Mouse (Mus musculus): ENCODE data around the gene Mocs2. TPM values are rescaled to one million over a fixed set of nuclear protein-coding genes. Genes with fewer than 3 reads are reported as not detected.

Gene Mocs2
- 26.6 TPM for total RNA-seq (2023)

GRCm38 (mm10) chr13:114817751-114818360 is at the start of gene Mocs2:
Gene Mocs2 (plus strand): TSS chr13:114818236.

Other genes with a start within 250 kb of the Mocs2 start
- gene Itga2, start 113.9 kb downstream of the Mocs2 start, total RNA-seq (2023): 3.1 TPM